Mouse (Mus musculus) lung, embryonic 14.5 days (tissue): ENCODE results near the gene Amn1. TPM values are rescaled to one million over a fixed set of nuclear protein-coding genes. Genes with fewer than 3 reads are reported as not detected.

Experiments used
- ATAC-seq: fragments of 200-750 bp; cut with Nextera tagmentation; 2 replicates; pipeline ENCODE4 v1.8.0; 2017; ENCODE audit warnings: mild to moderate bottlenecking, moderate TSS enrichment, moderate library complexity; ENCODE audit not compliant: insufficient read depth
- DNase-seq: peaks from one replicate; pipeline ENCODE4 v3.0.0-alpha.2; 2015
- H3K27ac ChIP-seq: fragments of 300-500 bp; sonication (generic); 2 replicates; pipeline ENCODE4 v1.5.1; 2014; ENCODE audit warnings: low read depth, mild to moderate bottlenecking, moderate library complexity
- H3K27me3 ChIP-seq: fragments of 300-500 bp; sonication (generic); 2 replicates; pipeline ENCODE4 v1.6.1; 2014; ENCODE audit warnings: low read length, control low read depth; ENCODE audit not compliant: insufficient read depth
- H3K36me3 ChIP-seq: fragments of 300-500 bp; sonication (generic); 2 replicates; pipeline ENCODE4 v1.6.1; 2014; ENCODE audit warnings: control low read depth; ENCODE audit not compliant: insufficient read depth
- H3K4me1 ChIP-seq: fragments of 300-500 bp; sonication (generic); 2 replicates; pipeline ENCODE4 v1.6.1; 2014; ENCODE audit warnings: antibody characterized with exemption, control low read depth; ENCODE audit not compliant: insufficient read depth
- H3K4me2 ChIP-seq: fragments of 300-500 bp; sonication (generic); 2 replicates; pipeline ENCODE4 v1.6.1; 2014; ENCODE audit warnings: mild to moderate bottlenecking
- H3K4me3 ChIP-seq: fragments of 300-500 bp; sonication (generic); 2 replicates; pipeline ENCODE4 v1.5.1; 2014; ENCODE audit warnings: low read depth, low read length
- H3K9ac ChIP-seq: fragments of 300-500 bp; sonication (generic); 2 replicates; pipeline ENCODE4 v1.6.1; 2014
- H3K9me3 ChIP-seq: fragments of 300-500 bp; sonication (generic); 2 replicates; pipeline ENCODE4 v1.6.1; 2016; ENCODE audit warnings: low read depth, low read length, control low read depth
- CTCF ChIP-seq: IDR thresholded peaks from 2 replicates; pipeline ENCODE4 v1.5.1; 2016; ENCODE audit warnings: antibody characterized with exemption, low read depth
- WGBS: fragments of 180-500 bp; shearing (Covaris S2); extraction: QIAGEN DNeasy Blood & Tissue Kit; methylation state at CpG from one replicate; pipeline ENCODE4 v1.1.7; 2014; 5-methylcytosine and 5-hydroxymethylcytosine counted together
- polyA plus RNA-seq: library from polyadenylated mRNA; unstranded; fragments of >200 nt; fragmentation: Nextera tagmentation; extraction: Ambion mirVana; gene quantifications from 2 replicates; pipeline ENCODE4 v1.2.1, GENCODE M21; 2014

The Amn1 gene
- polyA plus RNA-seq, 1 experiment from 2014 or later: 28.2 TPM

GRCm38 (mm10) chr6:149108909-149109308 is 79.6 kb downstream of the Amn1 start:
- Histone ChIP-seq H3K36me3 (no peaks in the 10 kb centered on the region), H3K27ac (no peak overlapping the region), H3K9ac (no peak overlapping the region), H3K4me2 (no peak overlapping the region), H3K9me3 (no peaks in the 10 kb centered on the region), H3K27me3 (no peaks in the 10 kb centered on the region), H3K4me3 (no peak overlapping the region), H3K4me1 (no peaks in the 10 kb centered on the region)
- DNase-seq (no peak), ATAC-seq (no peak)
- no peak for TF ChIP-seq CTCF
- WGBS: 82% methylated on average over 2 of the region's 2 CpGs

GRCm38 (mm10) chr6:149107615-149108014 is 80.9 kb downstream of the Amn1 start:
- no peak overlapping the region for H3K27ac ChIP-seq
- no peak overlapping the region for H3K9ac ChIP-seq
- no peak for ATAC-seq
- no peaks in the 10 kb centered on the region for H3K27me3 ChIP-seq
- H3K36me3 ChIP-seq: no peaks in the 10 kb centered on the region
- WGBS: 68% methylated on average over 3 of the region's 3 CpGs
- no peaks in the 10 kb centered on the region for H3K4me1 ChIP-seq
- no peak overlapping the region for H3K4me2 ChIP-seq
- H3K9me3 ChIP-seq: no peaks in the 10 kb centered on the region
- H3K4me3 ChIP-seq: no peak overlapping the region
- no peak for DNase-seq
- TF ChIP-seq CTCF: no peak

Other genes with a start within 250 kb of the Amn1 start
- 150 and 151 TPM in 2 replicates for gene Sinhcaf, start 242.2 kb downstream of the Amn1 start, polyA plus RNA-seq
- 6.7 and 9.8 TPM in 2 replicates for gene Dennd5b, start 87.0 kb downstream of the Amn1 start, polyA plus RNA-seq
- gene Gm10203, start 58.5 kb downstream of the Amn1 start, polyA plus RNA-seq: not detected in 2 replicates
- gene Etfbkmt, start 48.9 kb downstream of the Amn1 start, polyA plus RNA-seq: 13.7 and 15.6 TPM in 2 replicates
- 48.0 and 50.5 TPM in 2 replicates for gene Resf1, start 120.7 kb upstream of the Amn1 start, polyA plus RNA-seq
- gene Bicd1, start 220.2 kb upstream of the Amn1 start, polyA plus RNA-seq: 7.3 and 8.5 TPM in 2 replicates